Mouse (Mus musculus): ENCODE measurements around the gene Fank1.

The Fank1 gene

DNA sequence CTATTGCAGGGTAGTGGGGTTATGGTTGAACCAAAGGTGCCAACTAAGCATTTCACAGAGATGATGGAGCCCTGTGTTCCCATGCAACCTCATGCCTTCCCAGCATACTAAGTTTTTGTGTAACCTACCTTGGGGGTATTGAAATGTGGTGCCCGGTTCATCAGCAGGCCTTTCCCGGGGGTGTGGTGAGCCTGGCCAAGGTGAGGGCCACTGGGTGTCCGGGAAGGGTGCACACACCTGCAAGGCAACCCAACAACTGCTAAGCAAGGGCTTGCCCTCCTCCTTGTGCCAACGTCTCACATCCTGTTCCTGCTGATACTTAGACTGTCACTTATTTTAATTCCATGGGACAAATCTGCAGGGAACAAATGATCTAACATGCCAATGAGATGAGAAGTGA, 132.3 kb downstream of the Fank1 start:
- no peak for DNase-seq

DNA sequence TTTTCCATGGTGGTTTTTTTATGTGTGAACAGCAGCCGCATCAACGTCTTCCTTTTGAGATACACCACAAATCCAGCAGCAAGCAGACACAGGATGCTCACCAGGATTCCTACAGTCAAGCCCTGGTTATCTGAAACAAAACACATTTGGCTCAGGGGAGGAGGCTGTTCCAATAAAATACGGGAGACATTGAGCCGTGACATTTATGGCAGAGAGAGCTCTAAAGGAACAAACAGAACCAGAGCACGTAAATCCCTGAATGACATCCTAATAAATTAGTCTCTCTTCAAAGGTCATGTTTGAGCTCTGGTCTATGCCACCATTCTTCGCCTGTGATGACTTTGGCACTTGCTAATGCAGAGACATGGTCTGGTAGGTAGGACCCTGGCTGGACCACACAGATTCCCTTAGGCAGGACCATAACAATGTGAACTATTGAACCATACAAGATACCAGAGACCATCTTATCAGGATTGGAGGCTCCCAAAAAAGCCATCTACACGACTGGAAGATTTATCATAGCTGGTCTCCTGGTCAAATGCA, 133.2 kb downstream of the Fank1 start:
- no peak for DNase-seq

DNA sequence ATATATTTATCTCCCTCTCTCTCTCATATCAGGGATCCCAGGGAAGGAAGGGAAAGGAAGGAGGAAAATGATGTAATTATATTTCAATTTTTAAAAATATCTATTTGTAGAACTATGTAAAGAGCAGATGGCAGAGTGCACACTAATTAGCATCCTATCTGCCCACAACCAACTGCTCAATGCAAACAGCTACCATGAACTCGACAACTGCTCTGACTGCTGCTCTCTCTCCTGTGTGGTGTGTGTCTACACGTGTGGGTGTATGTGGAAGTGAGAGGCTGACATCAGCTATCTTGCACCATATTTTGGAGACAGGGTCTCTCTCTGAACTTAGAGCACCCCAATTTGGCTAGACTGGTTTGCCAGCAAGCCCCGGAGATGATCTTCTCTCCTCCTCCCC, 135.2 kb downstream of the Fank1 start:
- no peak for DNase-seq

DNA sequence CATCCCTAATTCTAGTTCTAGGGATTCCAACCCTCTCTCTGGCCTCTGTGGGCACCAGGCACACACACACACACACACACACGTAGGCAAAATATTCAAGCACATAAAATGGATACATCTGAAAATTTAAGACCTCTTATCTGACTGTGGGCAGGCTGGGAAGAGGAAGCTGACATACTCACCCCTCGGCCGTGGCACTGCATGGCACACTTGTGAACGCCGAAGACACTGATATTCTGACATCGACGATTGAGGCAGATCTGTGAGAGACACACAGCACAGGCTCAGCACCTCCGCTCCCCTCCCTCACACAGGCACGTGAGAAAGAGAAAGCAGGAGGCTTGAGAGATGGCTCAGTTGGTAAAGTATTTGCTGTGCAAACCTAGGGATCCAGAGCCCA, 139.6 kb downstream of the Fank1 start:
- no peak for DNase-seq

DNA sequence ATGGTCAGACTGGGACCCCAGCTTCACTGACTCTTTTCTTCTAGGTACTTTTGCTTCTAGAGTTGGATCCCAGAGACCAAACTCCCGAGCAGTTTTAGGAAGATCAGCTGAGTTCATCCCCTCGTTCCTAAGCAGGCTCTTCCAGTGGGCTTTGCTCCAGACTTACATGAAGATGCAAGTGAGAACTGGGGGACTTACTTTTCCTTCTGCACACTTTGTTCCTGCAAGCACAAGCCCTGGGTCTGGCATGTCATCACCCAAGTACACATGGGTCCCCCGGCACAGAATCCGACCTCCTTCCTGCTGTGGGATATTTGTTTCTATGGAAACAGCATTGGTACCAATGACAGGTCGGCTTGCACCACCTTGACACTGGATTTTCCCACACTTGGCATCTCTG, 142.6 kb downstream of the Fank1 start:
- no peak for DNase-seq

DNA sequence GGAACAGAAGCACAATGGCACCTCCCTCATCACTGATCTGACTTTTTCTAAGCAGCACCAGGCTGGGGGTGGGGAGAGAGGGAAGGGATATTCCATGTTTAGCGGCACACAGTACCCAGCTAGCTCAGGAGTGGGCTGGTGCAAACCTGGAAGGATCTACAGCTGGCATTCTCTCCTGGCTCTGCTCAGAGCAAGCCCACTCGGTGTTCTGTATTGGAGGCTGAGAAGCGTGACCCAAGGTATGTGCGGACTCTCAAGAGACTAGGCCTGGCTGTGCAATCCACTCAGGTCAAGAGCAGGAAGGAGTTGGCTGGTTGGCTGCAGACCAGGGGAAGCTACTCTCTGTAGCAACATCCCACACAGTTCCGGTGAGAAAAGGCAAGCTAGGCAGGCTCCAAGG, 143.3 kb downstream of the Fank1 start:
- DNase-seq, result no peak

DNA sequence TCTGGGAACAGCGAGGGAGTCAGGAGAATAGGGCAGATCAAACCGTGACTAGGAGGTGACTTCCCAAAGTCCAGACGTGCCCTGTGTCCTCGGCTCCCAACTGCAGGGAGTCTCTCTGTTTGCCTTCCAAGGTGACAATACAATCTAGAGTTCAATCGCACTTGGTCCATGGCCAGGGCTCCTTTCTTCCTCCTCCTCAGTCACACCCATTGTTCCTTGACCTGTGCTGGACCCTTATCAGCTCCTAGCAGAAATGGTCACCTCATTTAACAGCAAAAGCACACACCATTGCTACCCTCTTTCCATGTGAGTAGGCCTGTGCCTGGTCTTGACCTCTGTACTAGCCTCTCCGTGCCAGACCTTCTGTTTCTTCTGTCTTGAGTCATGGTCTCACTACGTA, 144.1 kb downstream of the Fank1 start:
- no peak for DNase-seq

DNA sequence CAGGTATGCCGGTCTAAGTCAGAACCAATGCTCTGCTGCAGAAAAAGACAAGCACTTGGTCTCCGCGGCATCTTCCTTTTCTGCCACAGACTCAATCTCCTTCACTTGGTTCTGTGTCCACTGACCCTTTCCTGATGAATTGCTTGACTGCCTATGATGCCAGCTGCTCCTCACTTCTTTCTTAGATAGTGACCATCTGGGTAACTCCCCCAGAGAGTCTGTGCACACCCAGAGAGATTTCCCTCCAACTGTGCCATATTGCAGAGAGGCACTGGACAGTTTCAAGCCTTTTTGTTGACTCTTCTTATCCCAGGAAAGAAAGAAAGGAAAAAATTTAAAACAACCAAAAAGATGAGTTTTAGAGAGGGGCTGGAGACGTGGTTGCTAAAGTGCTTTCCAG, 144.6 kb downstream of the Fank1 start:
- no peak for DNase-seq

DNA sequence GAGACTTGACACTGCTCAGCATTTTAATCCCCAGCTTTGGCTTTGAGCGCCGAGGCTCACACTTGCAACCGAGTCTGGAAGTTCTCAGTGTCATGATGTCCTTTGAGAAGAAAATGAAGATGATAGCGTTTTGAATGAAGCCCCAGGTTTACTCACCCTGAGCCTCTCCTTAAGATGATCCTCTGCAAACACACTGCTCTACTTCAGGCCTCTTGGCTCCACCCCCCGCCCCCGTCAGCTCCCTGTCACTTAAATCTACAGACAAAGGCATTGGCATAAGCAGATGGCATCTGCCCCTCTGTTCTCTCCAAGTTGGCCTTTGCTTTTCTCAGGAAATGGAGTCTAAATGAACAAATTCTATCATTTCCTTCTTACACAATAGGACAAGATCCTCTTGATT, 147.3 kb downstream of the Fank1 start:
- DNase-seq, result no peak

DNA sequence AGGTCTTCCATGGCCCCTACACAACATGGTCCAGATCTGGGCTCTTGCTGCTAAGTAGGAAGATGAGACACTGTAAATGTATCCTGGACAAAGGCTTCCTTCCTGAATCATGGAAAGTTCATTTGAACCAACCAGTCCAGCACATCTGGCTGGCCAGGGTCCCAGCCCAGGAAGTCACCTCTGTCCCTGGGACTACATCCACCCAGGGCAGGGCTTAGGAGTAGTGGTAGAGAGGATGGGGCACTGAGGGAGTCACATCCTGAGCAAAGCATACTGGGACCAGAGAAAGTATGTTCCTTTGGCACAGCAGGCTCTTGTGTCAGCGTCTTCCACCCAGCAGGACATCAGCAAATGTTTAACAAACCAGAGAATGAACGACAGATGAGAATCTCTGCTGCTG, 149.1 kb downstream of the Fank1 start:
- DNase-seq, result no peak

DNA sequence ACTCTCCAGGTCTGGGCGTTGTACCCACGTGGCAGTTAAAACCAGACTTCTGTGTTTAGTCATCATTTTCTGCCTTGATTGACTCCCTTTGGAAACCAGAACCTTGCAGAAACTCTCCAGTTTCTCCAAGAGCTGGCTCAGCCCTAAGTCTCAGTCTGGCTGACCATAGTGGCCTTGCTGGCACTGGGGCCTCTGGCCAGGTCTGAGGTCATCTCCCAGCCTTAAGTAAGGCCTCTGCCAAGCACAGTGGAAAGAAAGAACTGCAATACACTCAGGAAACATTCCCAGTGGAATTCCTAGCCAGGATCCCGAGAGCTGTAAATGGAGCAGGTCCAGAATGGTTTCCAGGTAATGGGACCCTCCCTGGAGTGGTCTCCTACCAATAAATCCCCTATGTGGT, 152.3 kb downstream of the Fank1 start:
- DNase-seq, result no peak
